Mouse (Mus musculus) liver, postnatal 0 days (tissue): ENCODE data around the gene Nlrp4c. TPM values are rescaled to one million over a fixed set of nuclear protein-coding genes. Genes with fewer than 3 reads are reported as not detected.
A peak's percentile ranks its signal among the peaks of the same experiment; 100 is the strongest.

ENCODE experiments used
- ATAC-seq: fragments of 200-750 bp; cut with Nextera tagmentation; 2 replicates; pipeline ENCODE4 v1.8.0; 2017; ENCODE audit warnings: mild to moderate bottlenecking, moderate library complexity
- DNase-seq: peaks from one replicate; pipeline ENCODE4 v3.0.0-alpha.2; 2016
- H3K27ac ChIP-seq: fragments of 300-500 bp; sonication (generic); 2 replicates; pipeline ENCODE4 v1.5.1; 2014; ENCODE audit warnings: antibody characterized with exemption, moderate library complexity, mild to moderate bottlenecking, low read depth
- H3K27me3 ChIP-seq: fragments of 300-500 bp; sonication (generic); 2 replicates; pipeline ENCODE4 v1.6.1; 2014; ENCODE audit warnings: low read length, control low read depth, mixed read lengths; ENCODE audit not compliant: insufficient read depth
- H3K36me3 ChIP-seq: fragments of 300-500 bp; sonication (generic); replicated peaks from 2 replicates; pipeline ENCODE4 v1.6.1; 2014; ENCODE audit warnings: mild to moderate bottlenecking, control low read depth, low read length, moderate library complexity, mixed read lengths; ENCODE audit not compliant: insufficient read depth
- H3K4me1 ChIP-seq: fragments of 300-500 bp; sonication (generic); 2 replicates; pipeline ENCODE4 v1.6.1; 2014; ENCODE audit warnings: antibody characterized with exemption, mild to moderate bottlenecking, control low read depth; ENCODE audit not compliant: insufficient read depth
- H3K4me2 ChIP-seq: fragments of 300-500 bp; sonication (generic); 2 replicates; pipeline ENCODE4 v1.6.1; 2014; ENCODE audit warnings: low read depth, mild to moderate bottlenecking, low read length, moderate library complexity, mixed read lengths
- H3K4me3 ChIP-seq: fragments of 300-500 bp; sonication (generic); 2 replicates; pipeline ENCODE4 v1.5.1; 2014; ENCODE audit warnings: low read depth, low read length
- H3K9ac ChIP-seq: fragments of 300-500 bp; sonication (generic); replicated peaks from 2 replicates; pipeline ENCODE4 v1.6.1; 2014; ENCODE audit warnings: mild to moderate bottlenecking, moderate library complexity
- H3K9me3 ChIP-seq: fragments of 300-500 bp; sonication (generic); 2 replicates; pipeline ENCODE4 v1.6.1; 2016; ENCODE audit warnings: mild to moderate bottlenecking, control low read depth, low read length, mixed read lengths
- CTCF ChIP-seq: sonication (generic); IDR thresholded peaks from 2 replicates; pipeline ENCODE4 v1.5.1; 2016; ENCODE audit warnings: antibody characterized with exemption, low read depth
- EP300 ChIP-seq: IDR thresholded peaks from 2 replicates; pipeline ENCODE4 v1.6.1; 2016; ENCODE audit warnings: antibody characterized with exemption, low read depth, mild to moderate bottlenecking
- WGBS: fragments of 180-500 bp; shearing (Covaris S2); extraction: QIAGEN DNeasy Blood & Tissue Kit; methylation state at CpG from one replicate; pipeline ENCODE4 v1.1.7; 2014; ENCODE audit not compliant: insufficient replicate concordance; 5-methylcytosine and 5-hydroxymethylcytosine counted together
- polyA plus RNA-seq: library from polyadenylated mRNA; unstranded; fragments of >200 nt; fragmentation: Nextera tagmentation; extraction: Ambion mirVana; gene quantifications from 2 replicates; pipeline ENCODE4 v1.2.1, GENCODE M21; 2015

Gene Nlrp4c
- polyA plus RNA-seq, 1 experiment from 2014 or later: not detected

GRCm38 (mm10) chr7:6146194-6146981 lies 101.4 kb downstream of the Nlrp4c start:
- TF ChIP-seq EP300: no peak
- TF ChIP-seq CTCF: no peak
- WGBS: 63% methylated on average over 7 of the region's 7 CpGs
- H3K4me2 ChIP-seq: peak overlapping the region; percentile 11; the same call in 1 of the 2 replicates
- H3K27ac ChIP-seq: peak overlapping the region; percentile 78
- H3K9ac ChIP-seq: no peak overlapping the region
- H3K4me1 ChIP-seq: peaks cover 67% of the 10 kb centered on the region
- ATAC-seq: no peak
- H3K9me3 ChIP-seq: no peaks in the 10 kb centered on the region
- H3K36me3 ChIP-seq: peaks cover 6% of the 10 kb centered on the region; the same call in 1 of the 2 replicates
- no peak for DNase-seq
- H3K27me3 ChIP-seq: no peaks in the 10 kb centered on the region
- no peak overlapping the region for H3K4me3 ChIP-seq

- H3K27ac ChIP-seq: peak overlapping the region; percentile 78
- H3K4me3 ChIP-seq: no peak overlapping the region
- 45% methylated on average over 2 of the region's 2 CpGs for WGBS
- DNase-seq (no peak), ATAC-seq (peak; percentile 22; the same call in 1 of the 2 replicates)
- H3K4me2 ChIP-seq: peak overlapping the region; percentile 11; the same call in 1 of the 2 replicates
- H3K9ac ChIP-seq: no peak overlapping the region
- TF ChIP-seq CTCF: no peak
- H3K27me3 ChIP-seq: no peaks in the 10 kb centered on the region
- peaks cover 2% of the 10 kb centered on the region; the same call in 1 of the 2 replicates for H3K36me3 ChIP-seq
- no peaks in the 10 kb centered on the region for H3K9me3 ChIP-seq
- peaks cover 73% of the 10 kb centered on the region for H3K4me1 ChIP-seq
These were observed 102.0 kb downstream of the Nlrp4c start for GRCm38 (mm10) chr7:6146982-6147325.

- Histone ChIP-seq H3K27ac (peak overlapping the region; percentile 78), H3K9ac (0 out of 2 replicates have a peak overlapping the region, but pooled peaks have one; percentile 5), H3K27me3 (no peaks in the 10 kb centered on the region), H3K4me2 (peak overlapping the region; percentile 23; the same call in 1 of the 2 replicates), H3K4me1 (peaks cover 78% of the 10 kb centered on the region), H3K36me3 (no peaks in the 10 kb centered on the region), H3K4me3 (no peak overlapping the region), H3K9me3 (no peaks in the 10 kb centered on the region)
- 0 out of 2 replicates have a peak, but pooled peaks have one; percentile 12 for ATAC-seq
- DNase-seq: no peak
- TF ChIP-seq EP300: no peak
- 40% methylated on average over 5 of the region's 5 CpGs for WGBS
These were observed 102.7 kb downstream of the Nlrp4c start for GRCm38 (mm10) chr7:6147688-6148087.

- WGBS: 80% methylated on average over 1 of the region's 1 CpGs
- TF ChIP-seq CTCF: no peak
- TF ChIP-seq EP300: no peak
- no peak for ATAC-seq
- no peak overlapping the region; the same call in 1 of the 2 replicates for H3K9ac ChIP-seq
- no peaks in the 10 kb centered on the region for H3K27me3 ChIP-seq
- H3K4me1 ChIP-seq: peaks cover 75% of the 10 kb centered on the region
- no peak for DNase-seq
- no peak overlapping the region for H3K4me3 ChIP-seq
- no peak overlapping the region for H3K4me2 ChIP-seq
- H3K36me3 ChIP-seq: no peaks in the 10 kb centered on the region
- no peaks in the 10 kb centered on the region for H3K9me3 ChIP-seq
- H3K27ac ChIP-seq: peak overlapping the region; percentile 45
These were observed 106.3 kb downstream of the Nlrp4c start for GRCm38 (mm10) chr7:6151266-6151665.

- Histone ChIP-seq H3K36me3 (no peaks in the 10 kb centered on the region), H3K4me3 (no peak overlapping the region), H3K4me2 (no peak overlapping the region), H3K4me1 (peaks cover 75% of the 10 kb centered on the region), H3K27me3 (no peaks in the 10 kb centered on the region), H3K9me3 (no peaks in the 10 kb centered on the region), H3K9ac (no peak overlapping the region), H3K27ac (0 out of 2 replicates have a peak overlapping the region, but pooled peaks have one; percentile 45)
- TF ChIP-seq EP300 (no peak), CTCF (no peak)
- 64% methylated on average over 3 of the region's 3 CpGs for WGBS
- DNase-seq: no peak
- no peak for ATAC-seq
These were observed 107.1 kb downstream of the Nlrp4c start for GRCm38 (mm10) chr7:6152036-6152435.

GRCm38 (mm10) chr7:6153131-6153530 lies 108.2 kb downstream of the Nlrp4c start:
- no peak for DNase-seq
- TF ChIP-seq CTCF (no peak), EP300 (no peak)
- Histone ChIP-seq H3K27ac (peak overlapping the region; percentile 41; the same call in 1 of the 2 replicates), H3K4me1 (peaks cover 74% of the 10 kb centered on the region), H3K27me3 (no peaks in the 10 kb centered on the region), H3K4me3 (no peak overlapping the region), H3K9me3 (no peaks in the 10 kb centered on the region), H3K36me3 (no peaks in the 10 kb centered on the region), H3K4me2 (no peak overlapping the region), H3K9ac (no peak overlapping the region)
- ATAC-seq: no peak
- 84% methylated on average over 3 of the region's 3 CpGs for WGBS
